Mouse (Mus musculus): ENCODE measurements at regions not wholly inside any gene's neighbourhood (a gene's known extent, or its start where the extent isn't known, plus 50 kb on each side); places are given as distances from the start of the nearest gene placed in this dataset.

- no peak for DNase-seq (ENCODE audit: low read depth)
Observed at GRCm38 (mm10) chr15:69165482-69165801, 2664.7 kb upstream of the Lrrc6 start.

- DNase-seq (ENCODE audit: low read depth), result no peak
Observed at GRCm38 (mm10) chr15:69164581-69165481, 2664.1 kb upstream of the Lrrc6 start.

- no peak for DNase-seq (ENCODE audit: low read depth)
Observed at GRCm38 (mm10) chr15:69161036-69161435, 2660.3 kb upstream of the Lrrc6 start.

- peak; percentile 1 for DNase-seq (ENCODE audit: low read depth)
Observed at GRCm38 (mm10) chr15:69158124-69158523, 2657.4 kb upstream of the Lrrc6 start.
